Mouse (Mus musculus): ENCODE measurements around the gene Svbp.

Gene Svbp

GRCm38 (mm10) chr4:119191273-119191672, 3.8 kb upstream of the Svbp start:
- DNase-seq, result no peak

GRCm38 (mm10) chr4:119192757-119193156, 2.3 kb upstream of the Svbp start:
- DNase-seq, result no peak

- no peak for DNase-seq
Measured at GRCm38 (mm10) chr4:119195582-119196320, 645 bp downstream of the Svbp start.

- no peak for DNase-seq
Measured at GRCm38 (mm10) chr4:119198105-119198504, 3.0 kb downstream of the Svbp start.

- peak; percentile 11 to 17 for DNase-seq
Measured at GRCm38 (mm10) chr4:119204672-119205071, 9.6 kb downstream of the Svbp start.

- DNase-seq, result no peak
Measured at GRCm38 (mm10) chr4:119216667-119217066, 21.6 kb downstream of the Svbp start.

- DNase-seq, result no peak
Measured at GRCm38 (mm10) chr4:119218169-119218568, 23.1 kb downstream of the Svbp start, which contains the start of gene Tmem269. Gene Tmem269 (minus strand): TSS chr4:119218217.

GRCm38 (mm10) chr4:119223696-119224095, 28.6 kb downstream of the Svbp start:
- DNase-seq, result no peak

GRCm38 (mm10) chr4:119224534-119224933, 29.4 kb downstream of the Svbp start:
- DNase-seq, result no peak

GRCm38 (mm10) chr4:119225719-119226118, 30.6 kb downstream of the Svbp start:
- DNase-seq, result no peak

- no peak for DNase-seq
Measured at GRCm38 (mm10) chr4:119226751-119227150, 31.6 kb downstream of the Svbp start.

GRCm38 (mm10) chr4:119232410-119233255, 37.5 kb downstream of the Svbp start, which contains the start of the genes AU022252 and P3h1:
Gene AU022252 (minus strand): TSS chr4:119232712.
Gene P3h1 (plus strand): TSS chr4:119232915.
- peak; percentile 99 to 100 for DNase-seq

GRCm38 (mm10) chr4:119233256-119233901, 38.3 kb downstream of the Svbp start:
- DNase-seq, result peak in 1 of 2 experiments; percentile 32

- DNase-seq, result no peak
Measured at GRCm38 (mm10) chr4:119234348-119234747, 39.2 kb downstream of the Svbp start.

- DNase-seq, result no peak
Measured at GRCm38 (mm10) chr4:119238661-119239060, 43.6 kb downstream of the Svbp start.

- DNase-seq, result no peak
Measured at GRCm38 (mm10) chr4:119239181-119239682, 44.1 kb downstream of the Svbp start.

- no peak for DNase-seq
Measured at GRCm38 (mm10) chr4:119241664-119242063, 46.6 kb downstream of the Svbp start.

GRCm38 (mm10) chr4:119242571-119242970, 47.5 kb downstream of the Svbp start:
- DNase-seq, result no peak

- no peak for DNase-seq
Measured at GRCm38 (mm10) chr4:119244468-119245240, 49.5 kb downstream of the Svbp start.

- DNase-seq, result no peak
Measured at GRCm38 (mm10) chr4:119245556-119245955, 50.5 kb downstream of the Svbp start.

- DNase-seq, result no peak
Measured at GRCm38 (mm10) chr4:119245961-119246360, 50.9 kb downstream of the Svbp start.

GRCm38 (mm10) chr4:119246688-119247225, 51.7 kb downstream of the Svbp start:
- peak in 1 of 2 experiments; percentile 31 for DNase-seq

All from thymus, adult 18-20 months (tissue).